ENCODE assay signal across 8 mouse cellular contexts in genomic region chr7:46957831-46958691, GRCm38 (mm10). TPM values are rescaled to one million over a fixed set of nuclear protein-coding genes. Genes with fewer than 3 reads are reported as not detected.
A peak's percentile ranks its signal among the peaks of the same experiment; 100 is the strongest.
DNase-seq lines count a peak whose midpoint lies in the region; ATAC-seq and TF ChIP-seq lines count a peak whose summit lies in the region.

Gene Uevld, minus strand, starts transcription at chr7:46958527.

- peaks cover 8% of the 10 kb centered on the region; the same call in 1 of the 2 replicates for H3K27me3 ChIP-seq in E14TG2a.4 (ENCODE audit: insufficient read depth, low read length)
- H3K27me3 ChIP-seq in forebrain, embryonic 12.5 days, result peaks cover 13% of the 10 kb centered on the region
- H3K27me3 ChIP-seq in heart, postnatal 0 days (ENCODE audit: control insufficient read depth, insufficient read depth, low read length), result no peaks in the 10 kb centered on the region
- H3K27me3 ChIP-seq in liver, embryonic 16.5 days (ENCODE audit: control insufficient read depth, insufficient read depth, low read depth, low read length), result peaks cover 3% of the 10 kb centered on the region; the same call in 1 of the 2 replicates
- H3K27me3 ChIP-seq in neural tube, embryonic 13.5 days, result peaks cover 11% of the 10 kb centered on the region
- no peaks in the 10 kb centered on the region for H3K27me3 ChIP-seq in testis, adult 2 months (ENCODE audit: control insufficient read depth, insufficient read depth, low read length)

- ATAC-seq in forebrain, embryonic 12.5 days (ENCODE audit: low FRiP score), result peak; percentile 92
- peak; percentile 77 for ATAC-seq in heart, postnatal 0 days (ENCODE audit: insufficient read depth, low read depth)
- peak; percentile 97 for ATAC-seq in liver, embryonic 16.5 days (ENCODE audit: low read depth)
- ATAC-seq in neural tube, embryonic 13.5 days (ENCODE audit: low read depth), result peak; percentile 93

- no peaks in the 10 kb centered on the region for H3K9me3 ChIP-seq in E14TG2a.4 (ENCODE audit: low read length)
- no peaks in the 10 kb centered on the region for H3K9me3 ChIP-seq in forebrain, embryonic 12.5 days
- no peaks in the 10 kb centered on the region for H3K9me3 ChIP-seq in heart, postnatal 0 days (replicated peaks; ENCODE audit: control insufficient read depth, low read length)
- no peaks in the 10 kb centered on the region for H3K9me3 ChIP-seq in liver, embryonic 16.5 days (replicated peaks; ENCODE audit: control insufficient read depth, low read length)
- H3K9me3 ChIP-seq in neural tube, embryonic 13.5 days, result no peaks in the 10 kb centered on the region

- H3K4me3 ChIP-seq in E14TG2a.4 (replicated peaks; ENCODE audit: low read length), result peak within 1 kb of the TSS; percentile 87
- H3K4me3 ChIP-seq in forebrain, embryonic 12.5 days (replicated peaks), result peak within 1 kb of the TSS; percentile 71
- H3K4me3 ChIP-seq in heart, postnatal 0 days (ENCODE audit: low read depth, low read length), result peak within 1 kb of the TSS; percentile 71
- peak within 1 kb of the TSS; percentile 74 for H3K4me3 ChIP-seq in liver, embryonic 16.5 days (ENCODE audit: low read depth, low read length)
- peak within 1 kb of the TSS; percentile 71 for H3K4me3 ChIP-seq in neural tube, embryonic 13.5 days
- peak within 1 kb of the TSS; percentile 90 for H3K4me3 ChIP-seq in testis, adult 2 months (ENCODE audit: control insufficient read depth, low read depth, low read length)

- peak; percentile 81 for TF ChIP-seq POLR2A in testis, adult 2 months (IDR thresholded peaks at IDR 0.05; ENCODE audit: control insufficient read depth, low read depth, low read length)

- no peak for TF ChIP-seq EP300 in heart, postnatal 0 days (IDR thresholded peaks at IDR 0.05; ENCODE audit: low read depth)

- peak within 1 kb of the TSS; percentile 78 for H3K9ac ChIP-seq in forebrain, embryonic 12.5 days
- H3K9ac ChIP-seq in heart, postnatal 0 days (replicated peaks; ENCODE audit: low read depth, low read length), result peak within 1 kb of the TSS; percentile 76
- H3K9ac ChIP-seq in liver, embryonic 16.5 days (ENCODE audit: low read depth, low read length), result peak within 1 kb of the TSS; percentile 88
- peak within 1 kb of the TSS; percentile 84 for H3K9ac ChIP-seq in neural tube, embryonic 13.5 days

- peak within 1 kb of the TSS; percentile 77 for H3K4me2 ChIP-seq in forebrain, embryonic 12.5 days
- peak within 1 kb of the TSS; percentile 80 for H3K4me2 ChIP-seq in heart, postnatal 0 days (ENCODE audit: low read depth, low read length)
- peak within 1 kb of the TSS; percentile 91 for H3K4me2 ChIP-seq in liver, embryonic 16.5 days (ENCODE audit: low read depth, low read length)
- H3K4me2 ChIP-seq in neural tube, embryonic 13.5 days, result peak within 1 kb of the TSS; percentile 86

- H3K27ac ChIP-seq in forebrain, embryonic 12.5 days, result peak within 1 kb of the TSS; percentile 14; the same call in 1 of the 2 replicates
- 0 out of 2 replicates have a peak within 1 kb of the TSS, but pooled peaks have one; percentile 6 for H3K27ac ChIP-seq in heart, postnatal 0 days (ENCODE audit: low read depth)
- peak within 1 kb of the TSS; percentile 75 for H3K27ac ChIP-seq in liver, embryonic 16.5 days (ENCODE audit: low read length)
- H3K27ac ChIP-seq in neural tube, embryonic 13.5 days (replicated peaks), result no peak within 1 kb of the TSS; the same call in 1 of the 2 replicates
- peak within 1 kb of the TSS; percentile 57 for H3K27ac ChIP-seq in testis, adult 2 months (ENCODE audit: control insufficient read depth, insufficient read depth, low read depth, low read length)

- H3K4me1 ChIP-seq in E14TG2a.4 (replicated peaks; ENCODE audit: low read depth, low read length), result peaks cover 25% of the 10 kb centered on the region
- peaks cover 18% of the 10 kb centered on the region for H3K4me1 ChIP-seq in forebrain, embryonic 12.5 days
- H3K4me1 ChIP-seq in heart, postnatal 0 days (ENCODE audit: control insufficient read depth, insufficient read depth), result no peaks in the 10 kb centered on the region; the same call in 1 of the 2 replicates
- peaks cover 17% of the 10 kb centered on the region for H3K4me1 ChIP-seq in liver, embryonic 16.5 days (ENCODE audit: control insufficient read depth, low read depth, low read length)
- peaks cover 19% of the 10 kb centered on the region for H3K4me1 ChIP-seq in neural tube, embryonic 13.5 days (replicated peaks)
- H3K4me1 ChIP-seq in testis, adult 2 months (ENCODE audit: control insufficient read depth, insufficient read depth, low read length), result peaks cover 6% of the 10 kb centered on the region

- 2% methylated on average over 51 of the region's 51 CpGs for WGBS in forebrain, embryonic 12.5 days
- under 1% methylated on average over 51 of the region's 51 CpGs for WGBS in heart, postnatal 0 days
- under 1% methylated on average over 51 of the region's 51 CpGs for whole genome bisulfite sequencing in liver, embryonic 16.5 days (ENCODE audit: insufficient replicate concordance)
- 1% methylated on average over 51 of the region's 51 CpGs for WGBS in neural tube, embryonic 13.5 days

- H3K36me3 ChIP-seq in E14TG2a.4 (ENCODE audit: insufficient read depth, low read length), result peaks cover 27% of the 10 kb centered on the region
- peaks cover 22% of the 10 kb centered on the region for H3K36me3 ChIP-seq in forebrain, embryonic 12.5 days (replicated peaks)
- peaks cover 24% of the 10 kb centered on the region for H3K36me3 ChIP-seq in heart, postnatal 0 days (replicated peaks; ENCODE audit: control insufficient read depth, insufficient read depth, low read length)
- H3K36me3 ChIP-seq in liver, embryonic 16.5 days (ENCODE audit: control insufficient read depth, insufficient read depth), result peaks cover 2% of the 10 kb centered on the region; the same call in 1 of the 2 replicates
- H3K36me3 ChIP-seq in neural tube, embryonic 13.5 days, result peaks cover 22% of the 10 kb centered on the region
- no peaks in the 10 kb centered on the region for H3K36me3 ChIP-seq in testis, adult 2 months (ENCODE audit: control insufficient read depth, insufficient read depth, low read length)

- no peak for TF ChIP-seq CTCF in E14TG2a.4 (conservative IDR thresholded peaks at IDR 0.05; ENCODE audit: low read length)
- peak; percentile 26; the same call in 1 of the 2 replicates for TF ChIP-seq CTCF in heart, postnatal 0 days (IDR thresholded peaks at IDR 0.05; ENCODE audit: low read depth)
- TF ChIP-seq CTCF in testis, adult 2 months (IDR thresholded peaks at IDR 0.05; ENCODE audit: control insufficient read depth, insufficient read depth, insufficient replicate concordance, low read depth, low read length), result no peak

- peak; percentile 92 for DNase-seq in c-Kit-positive CD71-positive TER-119-positive erythroid progenitor cells, embryonic 14.5 days (ENCODE audit: low spot score)
- peak; percentile 83 for DNase-seq in heart, postnatal 0 days (ENCODE audit: low spot score)
- peak; percentile 98 for DNase-seq in kidney, postnatal 4 days

RNA-seq across cellular contexts. Expression of gene Uevld, which starts in this region (rescaled TPM):
- polyA plus RNA-seq in forebrain, embryonic 12.5 days (2016; fragmentation: Nextera tagmentation; extraction: Ambion mirVana), result 13.2 and 13.8 TPM in 2 replicates
- 8.1 and 10.5 TPM in 2 replicates for total RNA-seq in heart, postnatal 0 days (2014; rRNA removed; ENCODE audit: low replicate concordance)
- polyA plus RNA-seq in heart, postnatal 0 days (2015; fragmentation: Nextera tagmentation; extraction: Ambion mirVana), result 4.4 TPM in 2 replicates
- 5.8 and 6.8 TPM in 2 replicates for polyA plus RNA-seq in liver, embryonic 16.5 days (2015; fragmentation: Nextera tagmentation; extraction: Ambion mirVana)
- 5.5 and 7.4 TPM in 2 replicates for polyA plus RNA-seq in neural tube, embryonic 13.5 days (2015; fragmentation: Nextera tagmentation; extraction: Ambion mirVana)
- 2.4 and 2.9 TPM in 2 replicates for polyA plus RNA-seq in testis, adult 2 months (2012; rRNA removed)
